Mouse (Mus musculus) embryo, embryonic 11.5 days (tissue): Measurements from ENCODE around the gene Lipf.
A peak's percentile ranks its signal among the peaks of the same experiment; 100 is the strongest.

ENCODE experiments used
- DNase-seq: peaks from one replicate; pipeline ENCODE4 v3.0.0-alpha.2; 2012; ENCODE audit warnings: low read depth, low spot score

The Lipf gene

GRCm38 (mm10) chr19:33960887-33961286, at the start of gene Lipf:
TSS of gene Lipf (plus strand) at chr19:33961187.
- DNase-seq: no peak

GRCm38 (mm10) chr19:33924099-33924498, 36.9 kb upstream of the Lipf start:
- DNase-seq: no peak

- no peak for DNase-seq
These were observed 18.0 kb downstream of the Lipf start for GRCm38 (mm10) chr19:33979007-33979406.

GRCm38 (mm10) chr19:33983043-33983442, 22.1 kb downstream of the Lipf start:
- no peak for DNase-seq

GRCm38 (mm10) chr19:34008002-34008401, 47.0 kb downstream of the Lipf start, which contains the start of gene Lipk:
TSS of gene Lipk (plus strand) at chr19:34008290.
- no peak for DNase-seq

GRCm38 (mm10) chr19:34021440-34022172, 60.6 kb downstream of the Lipf start:
- DNase-seq: no peak

GRCm38 (mm10) chr19:34022759-34023158, 61.8 kb downstream of the Lipf start:
- DNase-seq: peak; percentile 14
